Mouse (Mus musculus) E14TG2a.4 (cell line): Measurements from ENCODE around the gene 2310039H08Rik.
"Not testable (repeated sequence)": the region's sequence is repeated elsewhere in the genome, so short reads cannot be mapped to it uniquely, and the experiment has no call there.

ENCODE experiments used
- H3K27me3 ChIP-seq: 2 replicates; pipeline ENCODE4 v1.6.1; 2014; ENCODE audit warnings: low read length, control low read depth; ENCODE audit not compliant: insufficient read depth
- H3K36me3 ChIP-seq: 2 replicates; pipeline ENCODE4 v1.6.1; 2014; ENCODE audit warnings: low read length, control low read depth; ENCODE audit not compliant: insufficient read depth
- H3K4me1 ChIP-seq: replicated peaks from 2 replicates; pipeline ENCODE4 v1.6.1; 2014; ENCODE audit warnings: low read depth, low read length, control low read depth
- H3K4me3 ChIP-seq: replicated peaks from 2 replicates; pipeline ENCODE4 v1.5.1; 2014; ENCODE audit warnings: mild to moderate bottlenecking, low read length
- H3K9me3 ChIP-seq: 2 replicates; pipeline ENCODE4 v1.6.1; 2014; ENCODE audit warnings: low read length, control low read depth
- CTCF ChIP-seq: conservative IDR thresholded peaks from 2 replicates; pipeline ENCODE4 v1.5.1; 2014; ENCODE audit warnings: low read length
- NANOG ChIP-seq: IDR thresholded peaks from 2 replicates; pipeline ENCODE4 v1.6.1; 2014; ENCODE audit warnings: borderline replicate concordance, low read length, mixed read lengths
- POU5F1 ChIP-seq: IDR thresholded peaks from 2 replicates; pipeline ENCODE4 v1.6.1; 2014; ENCODE audit warnings: low read length, borderline replicate concordance

The 2310039H08Rik gene

DNA sequence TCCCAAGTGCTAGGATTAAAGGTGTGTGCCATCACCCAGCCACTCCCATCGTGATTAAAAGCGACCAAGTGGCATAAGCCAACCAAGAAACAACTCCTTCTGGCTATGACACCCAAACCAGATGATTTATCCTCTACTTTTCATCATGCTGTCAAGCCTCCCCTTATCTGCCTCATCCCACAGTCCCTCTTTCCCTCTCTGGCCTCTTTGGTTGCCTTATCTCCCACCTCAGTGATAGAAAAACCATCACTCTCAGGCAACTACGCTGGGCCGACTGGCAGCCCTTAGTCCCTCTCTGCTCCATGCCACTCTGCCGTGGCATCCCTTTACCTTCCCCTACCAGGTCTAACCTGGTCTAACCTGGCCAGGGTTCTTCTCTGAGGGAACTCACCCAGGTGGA, 14.5 kb downstream of the 2310039H08Rik start:
- Histone ChIP-seq H3K9me3 (peaks cover 4% of the 10 kb centered on the region; the same call in 1 of the 2 replicates), H3K4me1 (peaks cover 58% of the 10 kb centered on the region), H3K36me3 (no peaks in the 10 kb centered on the region), H3K4me3 (no peak overlapping the region), H3K27me3 (no peaks in the 10 kb centered on the region)
- TF ChIP-seq POU5F1 (no peak), CTCF (no peak)

DNA sequence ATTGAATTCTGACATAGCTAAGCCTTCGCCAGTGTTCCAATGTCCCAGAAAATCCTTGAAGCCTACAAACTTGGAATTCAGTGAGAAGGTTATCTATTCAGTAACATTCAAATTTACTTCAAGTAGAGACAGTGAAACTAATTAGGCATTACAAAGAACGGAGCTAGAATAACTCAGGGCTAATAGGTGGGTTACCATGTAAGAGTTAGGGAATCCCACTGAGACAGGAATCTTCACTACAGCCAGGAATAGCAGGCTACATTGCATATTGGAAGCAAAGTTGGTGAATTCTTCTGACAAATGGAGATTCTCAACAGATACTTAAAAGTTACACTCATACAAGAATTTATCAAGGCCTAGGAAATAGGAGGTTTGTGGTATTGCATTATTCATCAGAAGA, 15.5 kb downstream of the 2310039H08Rik start:
- H3K27me3 ChIP-seq, H3K36me3 ChIP-seq, H3K9me3 ChIP-seq, H3K4me3 ChIP-seq: not testable (repeated sequence)
- peaks cover 68% of the 10 kb centered on the region for H3K4me1 ChIP-seq
- TF ChIP-seq NANOG = peak; percentile 53; the same call in 1 of the 2 replicates

DNA sequence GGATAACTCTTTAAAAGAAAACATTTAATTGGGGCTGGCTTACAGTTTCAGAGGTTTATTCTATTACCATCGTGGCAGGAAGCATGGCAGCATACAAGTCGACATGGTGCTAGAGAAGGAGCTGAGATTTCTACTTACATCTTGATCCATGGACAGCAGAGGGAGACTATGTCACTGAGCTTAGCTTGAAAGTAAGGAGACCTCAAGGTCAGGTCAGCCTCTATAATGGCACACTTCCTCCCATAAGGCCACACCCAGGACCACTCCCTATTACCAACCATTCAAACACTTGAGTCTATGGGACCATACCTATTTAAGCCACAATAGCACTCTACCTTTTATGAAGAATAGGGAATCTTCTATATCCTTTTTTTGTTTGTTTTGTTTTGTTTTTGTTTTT, 20.5 kb downstream of the 2310039H08Rik start:
- TF ChIP-seq NANOG = 0 out of 2 replicates have a peak, but pooled peaks have one; percentile 23
- TF ChIP-seq POU5F1 = no peak
- peaks cover 96% of the 10 kb centered on the region for H3K4me1 ChIP-seq
- no peaks in the 10 kb centered on the region for H3K27me3 ChIP-seq
- H3K36me3 ChIP-seq = peaks cover 12% of the 10 kb centered on the region
- peak overlapping the region; percentile 55 for H3K4me3 ChIP-seq
- no peaks in the 10 kb centered on the region for H3K9me3 ChIP-seq

DNA sequence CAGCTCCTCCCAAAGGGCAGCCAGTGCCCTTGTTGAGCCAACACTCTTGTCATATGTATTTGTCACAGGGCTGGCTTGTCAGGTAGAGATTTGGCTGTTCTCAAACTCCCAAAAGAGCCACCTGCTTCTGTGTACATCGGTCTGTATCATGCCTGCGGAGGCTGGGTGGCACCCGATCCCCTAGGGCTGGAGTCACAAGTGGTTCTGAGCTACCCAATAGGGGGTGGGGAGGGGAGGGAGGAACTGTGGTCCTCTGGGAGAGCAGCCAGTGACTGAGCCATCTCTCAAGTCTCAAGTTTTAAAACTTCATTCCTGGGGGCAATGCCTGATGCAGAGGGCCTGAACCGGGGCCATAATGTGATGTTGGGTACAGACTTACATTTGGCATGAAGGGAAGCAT, 24.3 kb downstream of the 2310039H08Rik start:
- H3K4me3 ChIP-seq = peak overlapping the region; percentile 18; the same call in 1 of the 2 replicates
- H3K27me3 ChIP-seq = no peaks in the 10 kb centered on the region
- peaks cover 46% of the 10 kb centered on the region for H3K36me3 ChIP-seq
- no peaks in the 10 kb centered on the region for H3K9me3 ChIP-seq
- peaks cover 93% of the 10 kb centered on the region for H3K4me1 ChIP-seq
- no peak for TF ChIP-seq CTCF
- no peak for TF ChIP-seq POU5F1
- no peak for TF ChIP-seq NANOG

DNA sequence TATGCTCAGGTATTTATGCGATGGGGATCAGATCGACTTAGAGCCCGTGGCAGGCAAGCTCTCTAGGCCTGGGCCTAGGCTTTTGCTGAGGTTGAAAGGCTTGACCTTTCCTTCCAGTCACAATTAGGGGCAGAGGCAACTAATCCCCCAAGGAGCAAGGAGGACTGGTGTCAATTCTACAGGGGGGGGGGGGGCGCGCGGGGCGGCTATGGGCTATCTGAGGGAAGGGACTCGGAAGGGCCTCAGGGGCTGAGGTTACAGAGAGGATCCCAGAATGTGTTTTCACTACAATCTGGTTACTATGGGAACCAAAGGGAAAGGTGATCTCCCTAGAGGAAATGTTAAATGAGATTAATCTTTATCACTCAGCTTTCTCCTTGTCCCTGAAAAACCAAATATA, 25.0 kb downstream of the 2310039H08Rik start:
- H3K9me3 ChIP-seq = no peaks in the 10 kb centered on the region

DNA sequence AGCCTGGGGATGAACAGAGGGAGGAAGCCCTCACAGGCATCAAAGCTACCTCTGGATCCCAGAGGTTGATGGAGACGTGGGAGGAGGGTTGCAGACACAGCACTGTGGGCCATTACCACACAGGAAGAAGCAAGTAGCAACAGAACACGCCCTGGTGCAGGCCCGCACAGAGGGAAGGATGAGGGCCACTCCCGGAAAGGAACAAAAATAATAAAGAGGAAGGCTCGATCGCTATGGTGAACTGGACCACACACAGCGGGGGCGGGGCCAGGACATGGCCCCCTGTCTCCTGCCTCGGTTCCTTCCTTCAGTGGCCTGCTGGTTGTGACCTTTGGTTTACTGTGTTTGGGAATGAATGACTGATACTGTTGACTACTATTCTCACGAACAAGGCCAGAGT, 27.2 kb downstream of the 2310039H08Rik start:
- peaks cover 93% of the 10 kb centered on the region for H3K4me1 ChIP-seq
- no peaks in the 10 kb centered on the region for H3K9me3 ChIP-seq
- peak overlapping the region; percentile 84 for H3K4me3 ChIP-seq
- TF ChIP-seq POU5F1 (no peak), CTCF (no peak), NANOG (no peak; the same call in 1 of the 2 replicates)
- H3K36me3 ChIP-seq = peaks cover 74% of the 10 kb centered on the region
- no peaks in the 10 kb centered on the region for H3K27me3 ChIP-seq

More for the DNA sequence above, 25.0 kb downstream of the 2310039H08Rik start:
- Histone ChIP-seq H3K4me1 (peaks cover 94% of the 10 kb centered on the region), H3K36me3 (peaks cover 52% of the 10 kb centered on the region), H3K27me3 (no peaks in the 10 kb centered on the region), H3K4me3 (peak overlapping the region; percentile 18)
- TF ChIP-seq POU5F1 = no peak
- no peak for TF ChIP-seq CTCF
- TF ChIP-seq NANOG = no peak

DNA sequence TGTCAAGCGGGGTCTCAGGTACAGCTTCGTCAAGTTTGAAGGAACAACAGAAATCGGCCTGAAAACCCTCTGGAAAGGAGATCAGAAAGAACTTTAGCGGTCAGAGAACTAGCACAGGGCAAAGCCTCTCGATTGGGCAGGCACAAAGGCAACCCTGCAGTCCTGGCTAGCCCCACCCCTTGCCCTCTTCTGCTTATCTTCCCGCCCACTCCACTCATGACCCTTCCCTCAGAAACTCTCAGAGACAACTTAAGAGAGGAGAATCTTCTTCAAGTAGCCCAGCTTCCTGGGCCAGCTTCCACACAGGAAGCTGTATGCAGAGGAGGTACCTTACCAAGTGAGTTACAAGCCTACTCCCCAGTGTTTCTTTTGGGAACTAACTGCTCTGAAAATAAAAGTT, 29.3 kb downstream of the 2310039H08Rik start:
- peaks cover 94% of the 10 kb centered on the region for H3K4me1 ChIP-seq
- TF ChIP-seq CTCF (no peak), NANOG (no peak), POU5F1 (no peak)
- peak overlapping the region; percentile 84 for H3K4me3 ChIP-seq
- peaks cover 93% of the 10 kb centered on the region for H3K36me3 ChIP-seq
- no peaks in the 10 kb centered on the region for H3K27me3 ChIP-seq
- no peaks in the 10 kb centered on the region for H3K9me3 ChIP-seq

DNA sequence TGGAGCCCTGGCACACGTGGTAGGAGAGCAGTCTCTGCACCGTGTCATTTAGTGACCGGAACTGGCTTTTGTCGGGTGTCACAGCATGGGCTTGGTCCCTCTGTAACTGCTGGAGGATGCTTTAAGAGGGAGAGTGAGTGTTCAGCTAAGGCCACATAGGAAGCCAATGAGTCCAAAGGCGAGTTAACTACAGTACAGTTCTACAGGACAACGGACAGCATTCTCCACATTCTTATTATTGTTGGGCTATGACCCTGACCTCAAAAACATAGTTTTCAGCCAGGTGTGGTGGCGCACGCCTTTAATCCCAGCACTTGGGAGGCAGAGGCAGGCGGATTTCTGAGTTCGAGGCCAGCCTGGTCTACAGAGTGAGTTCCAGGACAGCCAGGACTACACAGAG, 35.9 kb downstream of the 2310039H08Rik start:
- TF ChIP-seq NANOG = no peak
- no peak for TF ChIP-seq POU5F1
- TF ChIP-seq CTCF = no peak
- no peaks in the 10 kb centered on the region for H3K9me3 ChIP-seq
- H3K36me3 ChIP-seq = peaks cover 79% of the 10 kb centered on the region
- H3K4me3 ChIP-seq = peak overlapping the region; percentile 88
- H3K4me1 ChIP-seq = peaks cover 77% of the 10 kb centered on the region
- no peaks in the 10 kb centered on the region for H3K27me3 ChIP-seq

DNA sequence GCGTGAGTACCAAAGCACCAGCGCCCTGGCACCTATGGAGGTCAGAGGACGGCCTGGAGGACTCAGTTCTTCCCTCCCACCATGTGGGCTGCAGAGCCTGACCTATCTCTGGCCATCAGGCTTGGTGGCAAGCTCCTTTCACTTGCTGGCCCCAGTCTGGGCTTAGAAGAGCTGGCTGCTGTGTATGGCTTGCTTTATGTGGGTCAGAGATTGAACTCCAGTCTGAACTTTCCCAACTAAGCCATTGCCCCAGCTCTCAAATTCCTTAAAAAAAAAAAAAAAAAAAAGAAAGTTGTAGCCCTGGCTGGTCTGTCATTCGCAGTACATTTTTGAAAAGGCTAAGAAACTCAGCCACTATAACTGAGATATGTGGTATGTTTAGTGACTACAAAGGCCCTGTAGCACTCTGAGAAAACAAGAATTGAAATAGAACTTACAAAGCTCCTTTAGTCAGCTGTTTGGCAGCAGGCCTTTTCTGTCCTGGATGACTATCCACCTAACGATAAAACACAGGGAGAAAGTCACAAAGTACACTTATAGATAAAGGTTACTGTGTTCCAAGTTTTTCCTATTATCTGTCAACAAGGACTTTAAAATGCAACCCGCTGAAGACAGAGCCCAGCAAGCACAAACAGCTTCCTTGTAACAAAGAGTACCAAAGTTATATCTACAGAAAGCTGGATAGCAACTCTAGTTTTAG, 36.8 kb downstream of the 2310039H08Rik start:
- Histone ChIP-seq H3K4me3 (peak overlapping the region; percentile 88), H3K27me3 (no peaks in the 10 kb centered on the region), H3K36me3 (peaks cover 74% of the 10 kb centered on the region), H3K9me3 (no peaks in the 10 kb centered on the region), H3K4me1 (peaks cover 77% of the 10 kb centered on the region)
- TF ChIP-seq CTCF = no peak
- no peak for TF ChIP-seq NANOG
